Mouse (Mus musculus): Measurements from ENCODE around the gene Gm9844.

Gm9844 gene

DNA sequence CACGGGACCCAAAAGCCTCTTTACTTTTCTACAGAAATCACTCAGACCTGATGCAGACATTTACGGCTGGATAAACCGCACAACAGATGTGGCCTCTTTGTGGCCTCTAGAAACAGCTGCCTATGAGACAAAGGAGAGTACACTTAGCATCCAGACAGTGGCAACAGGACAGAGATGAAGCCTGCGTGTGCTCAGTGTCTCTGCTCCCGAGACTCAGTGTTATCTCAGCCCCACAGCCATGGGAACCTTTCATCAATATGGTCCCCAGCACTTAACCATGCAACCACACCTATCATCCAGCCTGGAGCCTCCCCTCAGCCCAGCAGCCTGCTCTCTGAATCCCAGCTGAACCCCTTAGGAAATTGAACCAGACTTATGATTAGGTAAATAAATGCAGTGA, 2.8 kb upstream of the Gm9844 start:
- in situ Hi-C loops (cut with MboI; ENCODE audit: low pct_unique_long_range_greater_than_20kb in 1 of 2, low sequenced_read_pairs in 2 of 2, unreplicated experiment in 1 of 2): no loop called here

DNA sequence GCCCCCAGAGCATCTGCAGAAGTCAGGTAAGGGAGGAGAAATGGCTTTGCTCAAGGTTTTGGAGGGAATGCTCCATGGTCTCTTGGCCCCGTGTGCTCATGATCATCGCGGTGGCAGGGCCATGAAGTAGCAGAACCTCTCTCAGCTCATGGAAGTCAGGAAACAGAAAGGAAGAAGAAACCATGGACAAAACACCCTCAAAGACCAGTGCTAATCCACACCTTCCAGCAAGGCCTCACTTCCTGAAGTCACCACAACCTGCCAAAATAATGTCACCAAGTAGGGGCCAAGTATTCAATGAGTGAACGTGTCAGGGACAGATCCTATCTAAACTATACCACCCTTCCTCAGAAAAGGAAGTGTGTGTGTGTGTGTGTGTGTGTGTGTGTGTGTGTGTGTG, 840 bp downstream of the Gm9844 start:
- in situ Hi-C loops (cut with MboI; ENCODE audit: low pct_unique_long_range_greater_than_20kb in 1 of 2, low sequenced_read_pairs in 2 of 2, unreplicated experiment in 1 of 2): no loop called here

DNA sequence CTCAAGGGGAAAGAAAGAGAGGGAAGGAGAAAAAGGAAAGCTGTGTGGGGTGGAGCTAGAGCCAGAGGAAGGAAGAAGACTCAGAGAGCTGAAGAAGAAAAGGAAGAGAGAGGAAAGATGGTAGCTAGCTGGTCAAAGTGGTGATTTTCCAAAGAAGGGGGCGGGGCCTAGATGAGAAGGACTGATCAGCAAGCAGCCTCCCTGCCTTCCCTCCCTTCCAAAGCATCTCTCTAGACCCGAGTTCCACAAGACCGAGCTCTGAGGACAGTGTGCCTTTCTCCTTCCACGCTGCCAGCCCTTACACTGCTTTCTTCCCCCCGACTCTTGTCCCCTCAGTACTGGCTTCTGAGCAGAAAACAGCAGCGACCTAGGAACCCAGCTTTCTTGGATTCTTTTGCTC, 2.1 kb downstream of the Gm9844 start:
- in situ Hi-C loops (cut with MboI; ENCODE audit: low pct_unique_long_range_greater_than_20kb in 1 of 2, low sequenced_read_pairs in 2 of 2, unreplicated experiment in 1 of 2): no loop called here

DNA sequence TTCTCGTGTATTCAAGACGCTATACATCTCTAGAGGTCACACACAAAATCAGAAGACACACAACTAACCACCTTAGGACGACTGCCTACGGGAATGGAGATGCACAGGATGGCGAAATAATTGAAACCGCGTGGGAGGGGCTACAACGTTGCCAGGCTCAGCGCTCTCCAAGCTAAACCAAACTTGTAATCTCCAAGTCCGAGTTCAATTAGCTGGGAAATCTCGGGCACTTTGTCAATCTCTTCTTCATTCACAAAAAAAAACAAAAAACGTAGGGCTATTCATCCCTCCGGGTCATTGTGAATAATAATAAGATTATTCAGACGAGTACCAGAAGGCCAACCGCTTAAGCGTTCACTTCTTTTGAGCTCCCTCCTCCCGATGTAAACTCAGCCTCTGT, 7.1 kb downstream of the Gm9844 start:
- in situ Hi-C loops (cut with MboI; ENCODE audit: low pct_unique_long_range_greater_than_20kb in 1 of 2, low sequenced_read_pairs in 2 of 2, unreplicated experiment in 1 of 2): no loop called here

DNA sequence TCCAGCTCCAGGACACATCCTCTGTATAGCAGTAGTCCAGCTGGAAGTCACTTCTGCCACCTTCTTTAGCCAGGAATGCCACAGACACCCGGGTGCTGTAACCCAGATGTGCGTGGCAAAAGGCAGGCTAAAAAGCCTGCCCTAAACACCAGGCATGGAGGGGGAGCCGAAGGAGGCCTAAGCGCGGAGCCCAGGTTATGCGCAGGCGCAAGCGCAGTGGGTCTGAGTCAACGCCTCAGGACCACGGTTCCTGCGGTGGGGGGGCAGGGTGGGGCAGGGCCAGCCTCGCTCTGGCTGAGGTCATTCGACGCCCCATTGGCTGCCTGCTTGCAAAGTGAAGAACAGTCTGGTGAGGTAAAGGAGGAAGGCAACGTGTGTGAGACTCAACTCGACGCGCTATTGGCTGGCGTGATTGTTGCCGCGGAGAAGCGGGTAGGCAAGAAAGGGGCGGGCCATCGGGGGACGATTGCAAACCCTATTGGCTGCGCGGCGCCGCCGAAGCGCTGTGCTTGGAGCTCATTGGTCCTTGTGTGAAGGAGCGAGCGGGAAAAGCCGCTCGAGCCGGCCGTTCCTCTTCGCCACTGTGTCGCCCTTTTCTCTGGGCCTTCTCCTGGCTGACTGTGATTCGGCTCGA, 7.6 kb downstream of the Gm9844 start, which contains the start of the genes Lypd4 and Dmrtc2:
Gene Lypd4 (minus strand): TSS at position 410 of the 634 bp plus-strand sequence.
Gene Dmrtc2 (plus strand): TSS at position 526 of the 634 bp plus-strand sequence.
- in situ Hi-C loops (cut with MboI; ENCODE audit: low pct_unique_long_range_greater_than_20kb in 1 of 2, low sequenced_read_pairs in 2 of 2, unreplicated experiment in 1 of 2): no loop called here

DNA sequence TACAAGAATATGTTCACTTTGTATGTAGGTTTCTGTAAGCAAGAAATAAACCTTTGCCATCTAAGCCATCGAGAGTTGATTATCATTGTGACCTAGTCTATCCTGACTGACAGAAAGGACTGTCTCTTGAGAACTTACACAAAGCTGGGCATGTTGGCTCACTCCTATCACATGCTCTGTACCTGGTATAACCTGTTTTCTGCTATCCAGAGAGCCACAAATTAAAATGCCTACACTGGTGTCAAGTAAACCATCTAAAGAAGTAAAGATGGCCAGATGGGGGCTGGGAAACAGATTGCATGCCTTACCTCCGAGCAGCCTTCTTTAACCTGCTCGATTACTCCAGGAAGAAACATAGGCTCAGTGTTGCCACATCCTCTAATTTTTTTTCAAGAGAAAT, 15.6 kb downstream of the Gm9844 start:
- in situ Hi-C loops (cut with MboI; ENCODE audit: low pct_unique_long_range_greater_than_20kb in 1 of 2, low sequenced_read_pairs in 2 of 2, unreplicated experiment in 1 of 2): no loop called here

DNA sequence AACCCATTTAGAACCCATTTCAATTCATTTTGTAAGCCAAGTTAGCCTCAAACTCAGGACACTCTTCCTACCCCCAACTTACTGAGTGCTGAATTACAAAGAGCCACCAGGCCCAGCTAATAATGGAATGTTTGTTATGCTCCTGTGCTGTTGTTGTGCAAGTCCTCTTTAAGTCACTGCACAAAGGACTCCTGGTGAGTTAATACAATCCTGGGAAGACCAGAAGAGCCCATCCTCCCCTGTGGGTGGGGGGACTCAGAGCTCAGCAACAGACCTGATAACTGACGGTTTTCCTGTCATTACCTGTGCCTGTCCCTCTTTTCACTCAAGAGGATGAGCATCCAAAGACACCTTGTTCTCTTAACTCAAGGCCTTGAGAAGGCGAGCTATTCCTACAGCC, 17.6 kb downstream of the Gm9844 start:
- in situ Hi-C loops (cut with MboI; ENCODE audit: low pct_unique_long_range_greater_than_20kb in 1 of 2, low sequenced_read_pairs in 2 of 2, unreplicated experiment in 1 of 2): no loop called here

DNA sequence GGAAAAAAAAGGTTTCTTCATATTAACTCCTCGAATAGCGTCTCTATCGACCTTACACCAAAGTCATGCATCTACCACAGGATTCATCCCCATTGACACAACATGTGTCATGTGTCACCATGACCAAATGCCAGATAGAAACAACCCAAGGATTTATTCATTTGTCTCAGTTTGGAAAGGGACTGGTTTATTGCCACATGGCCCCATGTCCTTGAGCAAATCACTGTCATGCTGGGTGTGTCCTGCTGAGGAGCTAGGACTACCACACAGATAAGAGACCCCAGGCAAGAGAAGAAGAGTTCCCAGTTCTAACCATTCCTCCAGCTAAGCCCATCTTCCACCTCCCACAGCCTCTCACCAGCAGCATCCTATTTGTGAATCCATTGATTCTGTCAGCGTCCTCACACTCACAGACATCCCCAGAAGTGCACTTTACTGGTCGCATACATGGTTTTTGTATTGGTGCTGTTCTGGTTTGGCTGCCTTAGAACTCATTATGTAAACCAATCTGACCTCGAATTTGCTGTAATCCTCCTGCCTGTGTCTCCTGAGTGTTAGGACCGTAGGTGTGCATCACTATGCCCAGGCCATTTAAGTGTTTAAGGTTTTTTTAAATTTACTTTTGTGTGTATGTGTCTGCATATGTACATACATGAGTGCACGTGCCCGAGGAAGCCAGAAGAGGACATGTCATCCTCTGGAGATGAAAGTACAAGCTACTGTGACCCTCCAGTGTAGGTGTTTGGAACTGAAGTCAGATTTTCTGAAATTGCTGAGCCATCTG, 20.6 kb downstream of the Gm9844 start:
- in situ Hi-C loops (cut with MboI; ENCODE audit: low pct_unique_long_range_greater_than_20kb in 1 of 2, low sequenced_read_pairs in 2 of 2, unreplicated experiment in 1 of 2): no loop called here

DNA sequence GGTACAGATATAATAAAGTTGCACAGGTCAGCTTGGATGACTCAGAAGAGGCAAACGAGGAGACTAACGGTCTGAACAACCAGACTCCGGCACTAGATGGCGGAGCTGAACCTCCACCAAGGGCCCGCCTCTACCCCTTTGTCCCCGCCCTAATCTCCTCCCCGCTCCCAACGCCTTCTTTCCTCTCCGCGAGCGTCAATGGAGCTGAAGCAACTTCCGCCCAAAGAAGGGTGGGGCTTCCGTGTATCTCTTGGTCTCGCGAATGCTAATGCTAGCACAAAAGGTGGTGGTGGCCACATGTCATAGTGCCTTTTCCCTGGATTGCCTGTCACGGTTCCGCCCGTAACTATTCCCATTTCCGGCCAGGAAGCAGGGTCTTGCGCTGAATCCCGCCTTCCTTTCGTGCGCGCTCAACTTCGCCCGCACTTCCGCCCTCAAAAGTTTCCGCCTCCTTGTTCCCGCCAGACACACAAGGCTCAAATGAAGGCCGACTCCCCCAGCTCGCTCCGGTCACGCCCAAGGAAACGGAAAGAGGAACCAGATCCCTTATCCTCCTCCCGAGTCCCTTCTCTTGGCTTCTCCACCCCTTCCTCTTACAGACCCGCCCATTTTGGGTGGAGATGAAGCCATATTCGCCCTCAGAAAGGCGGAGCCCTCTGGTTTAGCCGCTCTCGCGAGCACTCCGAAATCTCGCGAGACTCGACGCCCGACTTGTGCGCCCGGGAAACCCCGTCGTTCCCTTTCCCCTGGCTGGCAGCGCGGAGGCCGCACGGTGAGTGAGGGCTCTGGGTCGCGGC, 22.1 kb downstream of the Gm9844 start, which contains the start of gene Rps19:
Gene Rps19 (plus strand): TSS at position 476 of the 797 bp plus-strand sequence.
- in situ Hi-C loops (cut with MboI; ENCODE audit: low pct_unique_long_range_greater_than_20kb in 1 of 2, low sequenced_read_pairs in 2 of 2, unreplicated experiment in 1 of 2): no loop called here

DNA sequence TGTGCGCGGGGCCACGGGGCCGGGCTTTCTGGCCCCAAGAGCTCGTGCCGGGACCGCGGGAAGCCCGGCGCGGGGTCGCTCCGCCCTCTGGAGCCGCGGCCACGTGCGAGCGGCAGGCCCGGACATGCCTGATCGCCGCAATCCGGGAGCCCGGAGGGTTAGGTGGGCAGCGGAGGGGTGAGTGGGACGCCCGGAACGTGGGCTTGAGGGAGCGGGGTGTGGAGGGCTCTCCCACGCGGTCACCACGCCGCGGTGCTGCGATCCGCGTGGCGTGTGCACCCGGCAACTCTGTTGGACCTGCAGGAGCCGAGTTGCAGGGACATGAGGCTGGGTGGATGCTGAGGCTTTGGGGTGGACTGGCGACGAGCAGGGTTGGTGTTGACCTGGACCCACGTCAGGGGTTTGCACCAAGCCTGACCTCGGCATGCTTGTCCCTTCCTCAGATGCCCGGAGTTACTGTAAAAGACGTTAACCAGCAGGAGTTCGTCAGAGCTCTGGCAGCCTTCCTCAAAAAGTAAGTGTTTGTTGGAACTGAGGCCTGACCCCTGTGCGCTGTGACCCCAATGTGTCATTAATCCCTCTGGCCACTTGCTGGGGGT, 22.8 kb downstream of the Gm9844 start:
- in situ Hi-C loops (cut with MboI; ENCODE audit: low pct_unique_long_range_greater_than_20kb in 1 of 2, low sequenced_read_pairs in 2 of 2, unreplicated experiment in 1 of 2): no loop called here

DNA sequence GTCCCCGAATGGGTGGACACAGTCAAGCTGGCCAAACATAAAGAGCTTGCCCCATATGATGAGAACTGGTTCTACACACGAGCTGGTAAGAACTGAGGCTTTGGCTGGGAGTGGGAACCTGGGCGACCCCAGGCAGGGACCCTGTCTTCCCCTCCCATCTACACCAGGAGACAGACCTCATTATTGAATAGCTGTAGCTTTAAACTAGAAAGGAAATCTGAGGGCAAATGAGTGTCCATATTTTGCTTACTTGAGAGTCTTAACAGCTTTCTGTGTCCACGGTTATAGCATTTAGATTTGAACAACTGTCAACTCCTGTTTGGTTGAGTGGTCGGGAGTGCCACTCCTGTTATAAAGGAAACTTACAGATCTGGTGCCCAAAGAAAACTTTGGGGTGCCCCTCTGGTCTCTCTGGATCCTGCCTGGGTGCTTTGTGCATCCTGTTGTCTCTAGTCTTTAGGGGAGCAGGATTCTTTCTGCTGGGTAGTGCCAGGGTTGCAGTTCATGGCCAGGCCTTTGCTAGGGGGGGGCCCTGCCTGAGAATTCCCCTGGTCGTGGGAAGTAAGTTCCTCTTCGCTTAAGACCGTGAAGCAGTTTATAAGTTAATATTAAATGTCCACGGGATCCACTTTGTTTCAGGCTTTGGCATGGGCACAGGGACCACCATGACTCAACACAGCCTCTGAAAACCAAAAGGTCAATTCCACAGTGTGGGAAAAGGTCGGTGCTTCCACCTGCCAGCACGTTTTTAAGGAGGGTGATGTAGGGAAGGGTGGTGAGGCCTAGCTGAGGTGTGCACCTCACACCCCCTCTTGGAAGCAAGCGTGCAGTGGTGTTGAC, 23.7 kb downstream of the Gm9844 start:
- in situ Hi-C loops (cut with MboI; ENCODE audit: low pct_unique_long_range_greater_than_20kb in 1 of 2, low sequenced_read_pairs in 2 of 2, unreplicated experiment in 1 of 2): no loop called here

DNA sequence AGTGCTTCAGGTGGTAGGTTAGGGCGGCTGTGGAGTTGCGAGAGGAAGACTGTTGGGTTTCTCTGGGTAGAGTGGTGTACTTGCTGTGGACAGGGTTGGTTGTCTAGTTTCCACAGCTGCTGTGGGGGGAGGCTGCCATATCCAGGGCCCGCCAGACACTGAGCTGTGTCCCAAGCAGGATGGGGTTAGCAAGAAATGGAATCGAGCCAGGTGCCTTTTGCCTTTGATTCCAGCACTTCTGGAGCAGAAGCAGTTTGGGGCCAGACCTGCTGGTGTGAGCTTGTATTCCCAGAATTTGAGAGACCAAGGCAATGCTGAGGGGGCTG, 24.3 kb downstream of the Gm9844 start:
- in situ Hi-C loops (cut with MboI; ENCODE audit: low pct_unique_long_range_greater_than_20kb in 1 of 2, low sequenced_read_pairs in 2 of 2, unreplicated experiment in 1 of 2): no loop called here

DNA sequence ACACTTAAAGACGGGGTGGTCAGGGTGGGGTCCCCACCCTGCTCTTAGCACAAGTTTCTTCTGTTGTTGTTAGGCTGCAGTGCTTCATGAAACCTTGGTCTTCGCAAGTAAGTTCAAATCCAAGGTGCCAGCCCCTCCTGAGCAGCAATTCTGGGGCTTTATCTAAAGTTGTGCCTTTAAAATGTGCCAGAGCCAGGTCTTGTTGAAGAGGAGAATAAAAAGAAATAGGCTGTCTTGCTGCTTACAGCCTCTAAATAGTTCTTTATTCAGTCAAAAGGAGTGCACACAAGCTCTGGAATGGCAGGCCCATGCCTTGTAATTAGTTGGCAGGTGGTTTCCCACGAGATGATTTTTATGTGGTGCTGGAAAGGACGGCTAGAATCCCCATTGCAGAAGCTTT, 25.1 kb downstream of the Gm9844 start:
- in situ Hi-C loops (cut with MboI; ENCODE audit: low pct_unique_long_range_greater_than_20kb in 1 of 2, low sequenced_read_pairs in 2 of 2, unreplicated experiment in 1 of 2): no loop called here

DNA sequence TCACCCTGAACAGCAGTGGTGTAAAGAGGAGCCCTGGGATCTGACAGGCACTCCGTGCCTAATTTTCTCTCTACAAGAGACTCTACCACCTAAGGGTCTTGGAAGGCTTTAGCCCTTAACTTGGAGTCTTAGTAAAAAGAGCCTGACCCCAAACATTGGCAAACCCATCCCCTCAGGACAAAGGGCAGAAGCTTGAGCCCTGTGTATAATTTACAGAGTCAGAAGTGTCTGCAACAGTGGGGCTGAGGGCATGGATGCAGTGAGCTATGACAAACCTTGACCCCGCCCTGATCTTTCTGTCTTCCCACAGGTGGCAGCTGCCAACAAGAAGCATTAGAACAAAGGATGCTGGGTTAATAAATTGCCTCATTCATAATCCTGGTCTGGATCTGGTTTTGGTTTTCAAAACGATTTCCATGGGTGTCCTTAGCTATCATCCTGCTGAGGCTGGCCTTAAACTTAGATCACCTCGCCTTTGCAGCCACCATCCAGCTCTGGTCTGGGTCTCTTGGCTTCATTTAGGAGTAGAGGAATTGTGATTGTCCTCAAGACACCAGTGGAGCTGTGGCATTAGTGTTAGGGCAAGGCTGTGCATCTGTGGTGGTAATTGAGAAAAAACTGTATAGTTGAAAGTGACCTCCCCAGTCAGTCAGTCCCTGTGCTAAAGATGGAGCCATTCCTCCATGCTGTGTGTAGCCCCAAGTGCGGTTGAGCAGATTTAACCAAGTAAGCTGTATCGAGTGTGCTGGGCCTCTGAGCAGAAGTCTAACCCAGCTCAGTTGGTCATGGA, 27.6 kb downstream of the Gm9844 start:
- in situ Hi-C loops (cut with MboI; ENCODE audit: low pct_unique_long_range_greater_than_20kb in 1 of 2, low sequenced_read_pairs in 2 of 2, unreplicated experiment in 1 of 2): no loop called here

DNA sequence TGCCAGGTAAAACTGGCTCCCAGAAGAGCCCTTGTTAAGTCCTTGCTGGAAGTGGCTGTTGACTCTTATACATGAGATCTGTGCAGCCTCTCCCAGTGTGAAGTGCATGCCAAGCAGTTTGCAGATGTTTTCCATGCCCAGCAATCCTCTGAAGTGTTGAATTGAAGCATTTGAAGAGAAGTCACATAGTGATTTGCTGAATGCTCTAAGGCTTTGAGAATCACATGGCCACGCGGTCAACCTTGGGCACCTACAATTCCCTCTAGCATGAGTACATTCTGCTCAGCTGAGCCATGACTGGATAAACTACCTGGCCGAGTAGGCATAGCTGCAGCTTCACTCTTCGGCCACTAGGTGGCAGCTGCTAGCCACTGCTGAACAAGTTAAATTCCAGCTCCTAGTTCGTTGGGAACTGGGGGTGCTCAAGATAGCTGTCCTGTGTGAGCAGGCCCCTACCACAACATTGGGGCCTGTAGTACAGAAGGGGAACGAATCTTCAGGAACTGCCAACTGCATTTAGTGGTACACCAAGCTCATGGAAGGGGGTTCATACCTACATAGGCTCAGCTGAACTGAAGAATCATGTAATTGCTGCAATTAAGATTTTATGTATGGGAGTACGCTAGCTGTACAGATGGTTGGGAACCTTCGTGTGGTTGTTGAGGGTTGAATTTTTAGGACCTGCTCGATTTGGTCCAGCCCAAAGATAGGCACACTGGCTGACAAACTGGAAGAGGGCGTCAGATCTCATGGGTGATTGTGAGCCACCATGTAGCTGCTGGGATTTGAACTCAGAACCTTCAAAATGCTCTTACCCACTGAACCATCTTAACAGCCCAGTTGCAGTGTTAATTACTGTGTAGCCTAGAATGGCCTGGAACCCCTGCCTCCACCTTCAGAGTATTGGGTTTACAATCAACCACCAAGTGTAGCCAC, 28.5 kb downstream of the Gm9844 start:
- in situ Hi-C loops (cut with MboI; ENCODE audit: low pct_unique_long_range_greater_than_20kb in 1 of 2, low sequenced_read_pairs in 2 of 2, unreplicated experiment in 1 of 2): no loop called here

DNA sequence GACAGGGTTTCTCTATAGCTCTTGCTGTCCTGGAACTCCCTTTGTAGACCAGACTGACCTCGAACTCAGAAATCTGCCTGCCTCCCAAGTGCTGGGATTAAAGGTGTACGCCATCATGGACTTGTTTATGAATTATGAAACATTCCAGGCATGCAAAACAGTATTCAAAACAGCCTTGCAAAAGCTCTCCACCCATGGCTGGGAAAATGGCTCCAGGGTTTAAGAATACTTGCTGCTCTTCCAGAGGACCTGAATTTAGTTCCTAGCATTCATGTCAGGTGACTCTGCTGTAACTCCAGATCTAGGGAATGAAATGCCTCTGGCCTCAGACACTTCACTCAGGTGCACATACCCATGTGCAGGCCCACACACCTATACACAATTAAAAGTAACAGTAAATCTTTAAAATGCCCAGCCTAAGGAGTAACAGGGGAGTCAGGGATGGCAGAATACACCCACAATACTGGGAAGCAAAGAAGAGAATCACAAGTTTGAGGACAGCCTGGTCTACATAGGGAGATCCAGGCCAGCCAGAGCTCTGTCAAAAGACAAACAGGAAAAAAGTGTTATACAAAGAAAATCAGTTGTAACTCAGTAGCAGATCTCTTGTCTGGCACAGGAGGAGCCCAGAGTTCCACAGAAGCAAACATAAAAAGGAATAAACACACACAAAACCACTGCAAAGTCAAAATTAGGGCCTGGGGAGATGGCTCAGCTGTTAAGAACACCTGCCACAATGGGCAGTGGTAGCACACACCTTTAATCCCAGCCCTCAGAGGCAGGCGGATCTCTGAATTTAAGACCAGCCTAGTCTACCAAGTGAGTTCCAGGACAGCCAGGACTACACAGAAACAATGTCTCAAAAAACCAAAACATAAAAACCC, 29.5 kb downstream of the Gm9844 start:
- in situ Hi-C loops (cut with MboI; ENCODE audit: low pct_unique_long_range_greater_than_20kb in 1 of 2, low sequenced_read_pairs in 2 of 2, unreplicated experiment in 1 of 2): no loop called here
